Mouse (Mus musculus) E14TG2a.4 (cell line): ENCODE data around the gene Tmem143.

Experiments
- H3K27me3 ChIP-seq: 2 replicates; pipeline ENCODE4 v1.6.1; 2014; ENCODE audit warnings: low read length, control low read depth; ENCODE audit not compliant: insufficient read depth
- H3K36me3 ChIP-seq: 2 replicates; pipeline ENCODE4 v1.6.1; 2014; ENCODE audit warnings: low read length, control low read depth; ENCODE audit not compliant: insufficient read depth
- H3K4me1 ChIP-seq: replicated peaks from 2 replicates; pipeline ENCODE4 v1.6.1; 2014; ENCODE audit warnings: low read depth, low read length, control low read depth
- H3K4me3 ChIP-seq: replicated peaks from 2 replicates; pipeline ENCODE4 v1.5.1; 2014; ENCODE audit warnings: mild to moderate bottlenecking, low read length
- H3K9me3 ChIP-seq: 2 replicates; pipeline ENCODE4 v1.6.1; 2014; ENCODE audit warnings: low read length, control low read depth
- CTCF ChIP-seq: conservative IDR thresholded peaks from 2 replicates; pipeline ENCODE4 v1.5.1; 2014; ENCODE audit warnings: low read length
- NANOG ChIP-seq: IDR thresholded peaks from 2 replicates; pipeline ENCODE4 v1.6.1; 2014; ENCODE audit warnings: borderline replicate concordance, low read length, mixed read lengths
- POU5F1 ChIP-seq: IDR thresholded peaks from 2 replicates; pipeline ENCODE4 v1.6.1; 2014; ENCODE audit warnings: low read length, borderline replicate concordance

The Tmem143 gene

DNA sequence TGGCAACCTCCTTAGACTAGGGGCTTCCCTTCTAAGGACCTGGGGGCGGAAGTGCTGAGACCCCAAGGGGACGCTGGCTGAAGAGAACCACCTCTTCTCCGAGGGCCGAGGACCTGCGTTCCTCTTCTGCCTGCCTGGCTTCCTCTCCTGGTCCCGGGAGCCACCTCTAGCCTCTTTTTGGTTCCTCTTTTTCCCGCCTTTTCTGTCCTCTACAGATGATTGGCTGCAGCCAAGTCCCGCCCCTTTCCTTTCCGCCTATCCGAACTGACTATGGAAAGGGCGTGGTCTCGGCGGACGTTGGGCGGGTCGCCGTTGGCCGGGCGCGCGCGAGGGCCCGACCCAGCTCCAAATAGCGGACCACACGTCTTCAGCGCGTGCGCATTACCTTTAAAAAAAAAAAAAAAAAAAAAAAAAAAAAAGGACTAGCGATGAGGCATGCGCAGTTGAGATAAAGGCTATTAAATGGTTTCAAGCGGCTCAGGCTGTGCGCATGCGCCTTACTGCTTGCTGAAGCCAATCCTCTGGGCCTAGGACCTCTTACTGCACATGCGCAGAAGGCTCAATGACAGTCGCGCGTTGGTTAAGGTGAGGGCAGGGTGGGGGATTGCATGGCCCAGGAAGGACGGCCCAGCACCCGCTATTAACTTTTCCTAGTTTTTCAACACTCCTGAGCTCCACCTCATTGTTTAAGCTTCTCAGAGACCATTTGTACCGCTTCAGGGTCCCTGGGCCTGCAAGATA is at the start of gene Tmem143, which contains the start of gene Syngr4:
TSS of gene Tmem143 (plus strand) at position 425 of the 741 bp plus-strand sequence.
TSS of gene Syngr4 (minus strand) at position 198 of the 741 bp plus-strand sequence.
- TF ChIP-seq POU5F1 (no peak), NANOG (no peak), CTCF (no peak)
- H3K4me1 ChIP-seq, result peaks cover 35% of the 10 kb centered on the region
- H3K27me3 ChIP-seq, result peaks cover 23% of the 10 kb centered on the region
- peak within 1 kb of the TSS; percentile 84 for H3K4me3 ChIP-seq
- no peaks in the 10 kb centered on the region for H3K9me3 ChIP-seq
- H3K36me3 ChIP-seq, result peaks cover 5% of the 10 kb centered on the region

- peaks cover 4% of the 10 kb centered on the region; the same call in 1 of the 2 replicates for H3K27me3 ChIP-seq
- H3K36me3 ChIP-seq, result no peaks in the 10 kb centered on the region
- peaks cover 9% of the 10 kb centered on the region; the same call in 1 of the 2 replicates for H3K4me1 ChIP-seq
- H3K4me3 ChIP-seq, result no peak overlapping the region
- H3K9me3 ChIP-seq, result no peaks in the 10 kb centered on the region
- no peak for TF ChIP-seq CTCF
- TF ChIP-seq NANOG, result no peak
These were observed 48.2 kb upstream of the Tmem143 start for GRCm38 (mm10) chr7:45848447-45849027.

DNA sequence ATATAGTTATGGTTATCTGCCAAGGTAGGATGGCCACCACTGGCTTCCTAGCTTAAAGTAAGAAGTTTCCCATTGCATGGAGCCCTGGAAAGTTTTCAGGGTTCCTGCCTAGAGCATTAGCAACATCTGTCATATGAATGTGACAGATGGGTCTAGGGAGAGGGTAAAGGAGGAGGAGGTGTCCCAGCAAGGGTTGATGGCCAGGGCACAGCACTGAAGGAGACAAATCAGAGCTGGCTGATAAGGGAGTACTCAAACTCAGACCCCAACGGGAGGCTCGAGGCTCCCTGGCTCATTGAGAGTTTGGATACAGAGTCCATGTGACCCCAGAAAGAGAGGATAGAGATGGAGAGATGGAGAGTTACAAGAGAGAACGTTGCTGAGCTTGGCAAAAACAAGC is 46.1 kb upstream of the Tmem143 start:
- Histone ChIP-seq H3K4me1 (peaks cover 9% of the 10 kb centered on the region; the same call in 1 of the 2 replicates), H3K9me3 (no peaks in the 10 kb centered on the region), H3K36me3 (no peaks in the 10 kb centered on the region), H3K4me3 (no peak overlapping the region), H3K27me3 (peaks cover 3% of the 10 kb centered on the region; the same call in 1 of the 2 replicates)
- TF ChIP-seq NANOG (no peak), POU5F1 (no peak), CTCF (no peak)

- Histone ChIP-seq H3K36me3 (no peaks in the 10 kb centered on the region), H3K9me3 (no peaks in the 10 kb centered on the region), H3K4me3 (no peak overlapping the region), H3K4me1 (peaks cover 23% of the 10 kb centered on the region), H3K27me3 (peaks cover 17% of the 10 kb centered on the region)
- TF ChIP-seq POU5F1 (no peak), CTCF (no peak), NANOG (no peak)
These were observed 43.7 kb upstream of the Tmem143 start for GRCm38 (mm10) chr7:45853089-45853488.

- H3K27me3 ChIP-seq, result peaks cover 46% of the 10 kb centered on the region
- no peak for TF ChIP-seq POU5F1
- no peak for TF ChIP-seq CTCF
- TF ChIP-seq NANOG, result no peak
- no peaks in the 10 kb centered on the region for H3K36me3 ChIP-seq
- peaks cover 32% of the 10 kb centered on the region for H3K4me1 ChIP-seq
- no peaks in the 10 kb centered on the region for H3K9me3 ChIP-seq
- H3K4me3 ChIP-seq, result peak overlapping the region; percentile 74
These were observed 39.5 kb upstream of the Tmem143 start for GRCm38 (mm10) chr7:45856950-45857901.

DNA sequence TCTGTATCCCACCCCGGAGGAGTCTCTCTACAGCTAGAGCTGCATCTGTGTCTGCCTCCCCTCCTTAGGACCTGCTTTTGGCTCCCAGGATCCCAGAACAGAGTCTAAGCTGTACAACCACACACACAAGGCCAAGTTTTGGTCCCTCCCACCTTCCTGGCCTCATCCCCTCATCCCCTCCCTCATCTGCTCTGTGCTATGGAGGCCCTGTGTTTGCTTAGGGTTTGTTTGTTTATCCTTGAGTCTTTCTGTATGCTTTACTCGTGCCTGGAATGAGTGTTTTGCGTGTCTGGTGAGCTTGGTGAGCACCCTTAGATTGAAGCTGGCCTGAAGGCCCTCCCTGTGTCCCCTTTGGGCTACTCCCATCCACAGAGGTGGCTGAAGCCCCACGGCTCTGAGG is 37.7 kb upstream of the Tmem143 start:
- H3K36me3 ChIP-seq, result no peaks in the 10 kb centered on the region
- TF ChIP-seq CTCF (no peak), POU5F1 (no peak), NANOG (no peak)
- no peaks in the 10 kb centered on the region for H3K9me3 ChIP-seq
- H3K27me3 ChIP-seq, result peaks cover 58% of the 10 kb centered on the region
- H3K4me3 ChIP-seq, result no peak overlapping the region
- peaks cover 32% of the 10 kb centered on the region for H3K4me1 ChIP-seq

DNA sequence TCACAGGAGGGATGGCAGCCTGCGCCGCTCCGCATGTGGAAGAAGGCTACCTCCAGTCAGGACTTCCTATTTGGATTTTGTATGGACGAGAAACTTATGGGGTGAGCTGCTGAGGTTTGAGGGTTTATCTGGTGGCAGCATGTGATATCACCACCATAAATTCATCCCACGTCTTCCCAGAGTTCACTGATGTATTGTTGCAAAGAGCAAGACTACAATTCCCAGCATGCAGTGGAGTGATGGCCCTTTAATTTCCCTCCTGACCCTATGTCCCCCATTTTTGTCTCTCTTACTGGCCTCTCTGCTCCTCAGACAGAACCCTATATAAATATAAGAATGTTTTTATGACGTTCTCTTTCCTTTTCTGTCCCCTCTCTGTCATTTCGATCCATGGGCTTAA is 33.9 kb upstream of the Tmem143 start:
- H3K9me3 ChIP-seq, result no peaks in the 10 kb centered on the region
- peaks cover 30% of the 10 kb centered on the region for H3K4me1 ChIP-seq
- peaks cover 60% of the 10 kb centered on the region for H3K27me3 ChIP-seq
- H3K36me3 ChIP-seq, result no peaks in the 10 kb centered on the region
- TF ChIP-seq NANOG (no peak), CTCF (no peak), POU5F1 (no peak)
- H3K4me3 ChIP-seq, result peak overlapping the region; percentile 74; the same call in 1 of the 2 replicates

DNA sequence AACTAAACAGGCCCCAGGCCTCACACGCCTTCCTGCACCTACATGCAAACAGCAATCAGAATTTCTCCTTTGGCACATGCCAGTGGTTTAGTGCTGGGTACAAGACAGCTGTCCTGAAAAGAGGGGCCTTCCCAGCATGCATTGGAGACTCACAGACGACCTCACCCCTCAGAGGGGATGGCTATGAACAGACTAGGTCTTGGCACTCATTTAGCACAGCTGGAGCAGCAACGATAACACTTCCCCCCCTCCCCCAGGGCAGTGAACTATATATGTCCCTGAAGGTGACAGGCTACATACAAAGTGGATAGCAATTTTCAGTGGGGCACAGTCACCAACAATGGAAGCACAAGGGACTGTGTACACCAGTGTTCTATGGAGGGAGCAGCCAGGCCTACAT is 32.3 kb upstream of the Tmem143 start:
- H3K4me1 ChIP-seq, result peaks cover 35% of the 10 kb centered on the region
- no peaks in the 10 kb centered on the region for H3K9me3 ChIP-seq
- H3K4me3 ChIP-seq, result no peak overlapping the region
- no peak for TF ChIP-seq NANOG
- no peak for TF ChIP-seq CTCF
- no peak for TF ChIP-seq POU5F1
- H3K27me3 ChIP-seq, result peaks cover 63% of the 10 kb centered on the region
- no peaks in the 10 kb centered on the region for H3K36me3 ChIP-seq
